Mouse (Mus musculus) neural tube, embryonic 13.5 days (tissue): ENCODE results near the gene Tbc1d4. TPM values are rescaled to one million over a fixed set of nuclear protein-coding genes. Genes with fewer than 3 reads are reported as not detected.
"Not testable (repeated sequence)": the region's sequence is repeated elsewhere in the genome, so short reads cannot be mapped to it uniquely, and the experiment has no call there.

Experiments
- ATAC-seq: fragments of 200-750 bp; cut with Nextera tagmentation; 2 replicates; pipeline ENCODE4 v1.8.0; 2017; ENCODE audit warnings: low read depth, mild to moderate bottlenecking, moderate TSS enrichment, moderate library complexity
- H3K27ac ChIP-seq: fragments of 300-500 bp; sonication (generic); replicated peaks from 2 replicates; pipeline ENCODE4 v1.5.1; 2015; ENCODE audit warnings: moderate library complexity, mild to moderate bottlenecking, inconsistent platforms
- H3K27me3 ChIP-seq: fragments of 300-500 bp; sonication (generic); 2 replicates; pipeline ENCODE4 v1.6.1; 2015; ENCODE audit warnings: mild to moderate bottlenecking, inconsistent platforms
- H3K36me3 ChIP-seq: fragments of 300-500 bp; sonication (generic); 2 replicates; pipeline ENCODE4 v1.6.1; 2015; ENCODE audit warnings: mild to moderate bottlenecking, inconsistent platforms
- H3K4me1 ChIP-seq: fragments of 300-500 bp; sonication (generic); replicated peaks from 2 replicates; pipeline ENCODE4 v1.6.1; 2015; ENCODE audit warnings: inconsistent platforms
- H3K4me2 ChIP-seq: fragments of 300-500 bp; sonication (generic); 2 replicates; pipeline ENCODE4 v1.6.1; 2015; ENCODE audit warnings: inconsistent platforms, mild to moderate bottlenecking, moderate library complexity
- H3K4me3 ChIP-seq: fragments of 300-500 bp; sonication (generic); 2 replicates; pipeline ENCODE4 v1.5.1; 2015; ENCODE audit warnings: mild to moderate bottlenecking, inconsistent platforms
- H3K9ac ChIP-seq: fragments of 300-500 bp; sonication (generic); 2 replicates; pipeline ENCODE4 v1.6.1; 2015; ENCODE audit warnings: moderate library complexity, mild to moderate bottlenecking, inconsistent platforms
- H3K9me3 ChIP-seq: fragments of 300-500 bp; sonication (generic); 2 replicates; pipeline ENCODE4 v1.6.1; 2016; ENCODE audit warnings: inconsistent platforms
- WGBS: fragments of 180-500 bp; shearing (Covaris S2); methylation state at CpG from one replicate; pipeline ENCODE4 v1.1.7; 2015; 5-methylcytosine and 5-hydroxymethylcytosine counted together
- polyA plus RNA-seq: library from polyadenylated mRNA; unstranded; fragments of >200 nt; fragmentation: Nextera tagmentation; extraction: Ambion mirVana; gene quantifications from 2 replicates; pipeline ENCODE4 v1.2.1, GENCODE M21; 2015

Tbc1d4 gene
- polyA plus RNA-seq, 1 experiment from 2014 or later = 5.4 TPM

GRCm38 (mm10) chr14:101591101-101591500 lies 17.9 kb downstream of the Tbc1d4 start:
- H3K4me1 ChIP-seq = no peaks in the 10 kb centered on the region
- H3K36me3 ChIP-seq = no peaks in the 10 kb centered on the region
- no peak overlapping the region for H3K4me3 ChIP-seq
- no peaks in the 10 kb centered on the region for H3K27me3 ChIP-seq
- H3K4me2 ChIP-seq = no peak overlapping the region
- H3K27ac ChIP-seq = no peak overlapping the region
- ATAC-seq = no peak
- no peaks in the 10 kb centered on the region for H3K9me3 ChIP-seq
- H3K9ac ChIP-seq = no peak overlapping the region
- WGBS = 85% methylated on average over 5 of the region's 5 CpGs

DNA sequence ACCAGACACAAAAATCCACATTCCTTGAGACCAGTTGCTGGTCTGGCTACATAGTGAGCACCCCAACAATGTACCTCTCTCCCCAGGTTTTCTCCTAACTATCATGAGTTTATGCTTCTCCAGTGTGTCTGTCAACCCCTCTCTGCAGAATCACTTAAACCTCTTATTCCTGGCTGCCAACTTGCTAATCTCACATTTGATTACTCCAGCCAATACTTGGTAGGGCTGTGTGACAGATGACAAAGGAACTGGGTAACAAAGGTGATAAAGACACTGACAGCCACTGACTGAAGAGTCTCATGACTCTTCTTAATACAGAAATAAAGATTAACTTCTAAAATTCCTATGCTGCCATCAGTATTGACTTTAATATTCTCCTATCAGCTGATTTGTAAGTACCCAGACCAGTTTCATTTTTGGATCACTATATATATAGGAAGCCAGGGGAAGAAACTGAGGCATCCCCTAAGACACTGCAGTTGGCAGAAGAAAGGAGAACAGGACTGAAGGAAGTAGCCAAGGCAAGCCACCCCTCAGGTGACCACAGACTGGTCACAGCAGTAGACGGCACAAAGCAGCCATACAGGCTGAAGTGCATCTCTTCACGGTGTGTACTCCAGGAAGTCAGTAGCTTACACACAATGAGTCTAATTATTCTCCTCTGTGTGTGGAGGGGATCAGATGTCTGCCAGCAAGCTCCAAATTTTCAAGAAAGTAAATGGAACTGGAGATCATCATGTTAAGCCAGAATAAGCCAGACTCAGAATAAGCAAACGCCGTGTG lies 20.6 kb downstream of the Tbc1d4 start:
- not testable (repeated sequence) for H3K4me3 ChIP-seq, H3K27me3 ChIP-seq, H3K9me3 ChIP-seq, H3K4me1 ChIP-seq, H3K27ac ChIP-seq, H3K36me3 ChIP-seq, H3K4me2 ChIP-seq, H3K9ac ChIP-seq, ATAC-seq
- 78% methylated on average over 3 of the region's 4 CpGs for WGBS

- H3K36me3 ChIP-seq, H3K9me3 ChIP-seq, H3K4me3 ChIP-seq, H3K27me3 ChIP-seq, H3K9ac ChIP-seq, H3K4me1 ChIP-seq, ATAC-seq, H3K27ac ChIP-seq, H3K4me2 ChIP-seq: not testable (repeated sequence)
- 45% methylated on average over 4 of the region's 6 CpGs for WGBS
Observed at GRCm38 (mm10) chr14:101587366-101588040, 21.5 kb downstream of the Tbc1d4 start.

GRCm38 (mm10) chr14:101586096-101586495 lies 22.9 kb downstream of the Tbc1d4 start:
- no peaks in the 10 kb centered on the region for H3K27me3 ChIP-seq
- WGBS = 83% methylated on average over 7 of the region's 7 CpGs
- H3K9me3 ChIP-seq = no peaks in the 10 kb centered on the region
- no peak for ATAC-seq
- no peaks in the 10 kb centered on the region for H3K4me1 ChIP-seq
- no peaks in the 10 kb centered on the region for H3K36me3 ChIP-seq
- no peak overlapping the region for H3K27ac ChIP-seq
- no peak overlapping the region for H3K9ac ChIP-seq
- H3K4me2 ChIP-seq = no peak overlapping the region
- no peak overlapping the region for H3K4me3 ChIP-seq

GRCm38 (mm10) chr14:101575651-101576050 lies 33.3 kb downstream of the Tbc1d4 start:
- WGBS = 12% methylated on average over 3 of the region's 3 CpGs

DNA sequence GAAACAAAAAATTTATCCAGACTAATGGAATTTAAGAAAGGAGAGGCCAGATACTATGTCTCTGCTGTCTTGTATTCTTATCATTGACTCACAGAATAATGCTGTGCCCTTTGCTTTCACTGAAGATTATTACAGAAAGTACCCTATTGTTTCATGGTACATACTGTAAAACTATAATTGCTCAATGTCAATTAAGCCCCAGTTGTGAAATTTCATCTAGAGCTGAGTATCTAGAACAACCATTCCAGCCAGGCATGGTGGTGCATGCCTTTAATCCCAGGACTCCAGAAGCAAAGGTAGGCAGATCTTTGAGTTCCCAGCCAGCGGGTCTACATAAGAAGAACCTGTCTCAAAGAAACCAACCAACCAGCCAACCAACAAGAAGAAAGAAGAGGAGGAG lies 34.5 kb downstream of the Tbc1d4 start:
- no peak overlapping the region for H3K9ac ChIP-seq
- no peak overlapping the region for H3K4me3 ChIP-seq
- H3K4me1 ChIP-seq = no peaks in the 10 kb centered on the region
- no peaks in the 10 kb centered on the region for H3K36me3 ChIP-seq
- no peaks in the 10 kb centered on the region for H3K9me3 ChIP-seq
- ATAC-seq = no peak
- H3K27me3 ChIP-seq = no peaks in the 10 kb centered on the region
- no peak overlapping the region for H3K4me2 ChIP-seq
- WGBS = 100% methylated on average over 1 of the region's 1 CpGs
- no peak overlapping the region for H3K27ac ChIP-seq

More at GRCm38 (mm10) chr14:101575651-101576050, 33.3 kb downstream of the Tbc1d4 start:
- no peak overlapping the region for H3K9ac ChIP-seq
- H3K27ac ChIP-seq = no peak overlapping the region
- H3K4me3 ChIP-seq = no peak overlapping the region
- H3K4me2 ChIP-seq = no peak overlapping the region
- no peaks in the 10 kb centered on the region for H3K9me3 ChIP-seq
- ATAC-seq = no peak
- H3K4me1 ChIP-seq = no peaks in the 10 kb centered on the region
- H3K36me3 ChIP-seq = no peaks in the 10 kb centered on the region
- no peaks in the 10 kb centered on the region for H3K27me3 ChIP-seq

- Histone ChIP-seq H3K36me3 (no peaks in the 10 kb centered on the region), H3K27me3 (no peaks in the 10 kb centered on the region), H3K4me3 (no peak overlapping the region), H3K9ac (no peak overlapping the region), H3K4me2 (no peak overlapping the region), H3K4me1 (no peaks in the 10 kb centered on the region), H3K9me3 (no peaks in the 10 kb centered on the region), H3K27ac (no peak overlapping the region)
- no peak for ATAC-seq
- WGBS = 81% methylated on average over 7 of the region's 7 CpGs
Observed at GRCm38 (mm10) chr14:101573107-101573614, 35.8 kb downstream of the Tbc1d4 start.

GRCm38 (mm10) chr14:101568828-101569227 lies 40.2 kb downstream of the Tbc1d4 start:
- Histone ChIP-seq H3K4me1 (no peaks in the 10 kb centered on the region), H3K9ac (no peak overlapping the region), H3K4me2 (no peak overlapping the region), H3K27me3 (no peaks in the 10 kb centered on the region), H3K27ac (no peak overlapping the region), H3K9me3 (no peaks in the 10 kb centered on the region), H3K4me3 (no peak overlapping the region), H3K36me3 (no peaks in the 10 kb centered on the region)
- 81% methylated on average over 2 of the region's 2 CpGs for WGBS
- ATAC-seq = no peak

- Histone ChIP-seq H3K36me3 (no peaks in the 10 kb centered on the region), H3K27me3 (no peaks in the 10 kb centered on the region), H3K4me2 (no peak overlapping the region), H3K27ac (no peak overlapping the region), H3K4me1 (no peaks in the 10 kb centered on the region), H3K9ac (no peak overlapping the region), H3K9me3 (no peaks in the 10 kb centered on the region), H3K4me3 (no peak overlapping the region)
- ATAC-seq = no peak
- 83% methylated on average over 2 of the region's 2 CpGs for WGBS
Observed at GRCm38 (mm10) chr14:101566717-101567116, 42.3 kb downstream of the Tbc1d4 start.

DNA sequence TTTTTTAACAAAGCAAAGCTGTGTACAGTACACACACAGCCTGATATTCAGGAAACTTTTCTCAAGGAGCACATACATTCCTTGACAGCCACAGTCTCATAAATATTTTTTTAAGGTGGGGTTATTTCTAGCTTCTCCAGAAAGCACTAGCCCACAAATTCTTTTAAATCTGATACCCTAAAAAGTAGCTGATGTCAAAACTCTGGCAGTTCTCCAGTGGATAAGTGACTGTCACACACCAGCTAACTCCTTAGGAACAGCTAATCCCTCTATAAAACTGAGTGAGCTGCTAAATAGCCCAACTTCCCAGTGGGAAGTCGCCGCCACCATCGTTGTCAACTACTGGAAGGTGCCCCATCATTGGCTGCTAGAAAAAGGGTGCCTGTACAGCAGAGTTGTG lies 43.3 kb downstream of the Tbc1d4 start:
- Histone ChIP-seq H3K27ac (no peak overlapping the region), H3K27me3 (no peaks in the 10 kb centered on the region), H3K4me2 (no peak overlapping the region), H3K4me3 (no peak overlapping the region), H3K4me1 (peaks cover 6% of the 10 kb centered on the region; the same call in 1 of the 2 replicates), H3K36me3 (no peaks in the 10 kb centered on the region), H3K9ac (no peak overlapping the region), H3K9me3 (no peaks in the 10 kb centered on the region)
- WGBS = 62% methylated on average over 3 of the region's 3 CpGs
- no peak for ATAC-seq

- Histone ChIP-seq H3K27ac (no peak overlapping the region), H3K4me1 (peaks cover 6% of the 10 kb centered on the region; the same call in 1 of the 2 replicates), H3K27me3 (no peaks in the 10 kb centered on the region), H3K4me3 (no peak overlapping the region), H3K36me3 (no peaks in the 10 kb centered on the region), H3K9ac (no peak overlapping the region), H3K4me2 (peak overlapping the region; percentile 9; the same call in 1 of the 2 replicates), H3K9me3 (no peaks in the 10 kb centered on the region)
- ATAC-seq = peak; percentile 53
- WGBS = 45% methylated on average over 12 of the region's 12 CpGs
Observed at GRCm38 (mm10) chr14:101561251-101561701, 47.7 kb downstream of the Tbc1d4 start.

DNA sequence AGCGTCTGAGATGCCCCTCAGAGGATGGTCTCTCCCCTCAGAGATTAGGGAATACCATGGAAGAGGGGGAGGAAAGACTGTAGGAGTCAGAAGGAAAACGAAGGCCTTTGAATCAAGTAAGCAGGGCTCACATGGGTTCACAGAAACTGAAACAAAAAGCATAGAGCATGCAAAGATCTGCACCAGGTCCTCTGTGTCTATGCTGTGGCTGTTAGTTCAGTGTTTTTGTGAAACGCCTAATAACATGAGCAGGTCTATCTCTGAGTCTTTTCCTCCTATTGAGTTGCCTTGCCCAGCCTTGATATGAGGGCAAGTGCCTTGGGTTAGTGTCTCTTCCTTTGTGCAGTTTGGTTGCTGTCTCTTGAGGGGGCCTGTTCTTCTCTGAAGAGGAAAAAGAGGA lies 49.5 kb downstream of the Tbc1d4 start:
- Histone ChIP-seq H3K4me3 (no peak overlapping the region), H3K9me3 (no peaks in the 10 kb centered on the region), H3K27ac (no peak overlapping the region), H3K9ac (no peak overlapping the region), H3K4me2 (no peak overlapping the region), H3K4me1 (peaks cover 6% of the 10 kb centered on the region; the same call in 1 of the 2 replicates), H3K27me3 (no peaks in the 10 kb centered on the region), H3K36me3 (no peaks in the 10 kb centered on the region)
- ATAC-seq = no peak
- WGBS = 72% methylated on average over 3 of the region's 3 CpGs
